Mouse (Mus musculus) neural tube, embryonic 14.5 days (tissue): ENCODE measurements around the gene Galntl6. TPM values are rescaled to one million over a fixed set of nuclear protein-coding genes. Genes with fewer than 3 reads are reported as not detected.
A peak's percentile ranks its signal among the peaks of the same experiment; 100 is the strongest.
"Not testable (repeated sequence)": the region's sequence is repeated elsewhere in the genome, so short reads cannot be mapped to it uniquely, and the experiment has no call there.

Experiments
- ATAC-seq: fragments of 200-750 bp; cut with Nextera tagmentation; 2 replicates; pipeline ENCODE4 v1.8.0; 2017; ENCODE audit warnings: low read depth, mild to moderate bottlenecking, moderate TSS enrichment, moderate library complexity
- H3K27ac ChIP-seq: fragments of 300-500 bp; sonication (generic); 2 replicates; pipeline ENCODE4 v1.5.1; 2014; ENCODE audit warnings: low read depth, mild to moderate bottlenecking, control low read depth, low read length, moderate library complexity, mixed read lengths
- H3K27me3 ChIP-seq: fragments of 300-500 bp; sonication (generic); 2 replicates; pipeline ENCODE4 v1.6.1; 2014; ENCODE audit warnings: low read length; ENCODE audit not compliant: control insufficient read depth, insufficient read depth
- H3K36me3 ChIP-seq: fragments of 300-500 bp; sonication (generic); 2 replicates; pipeline ENCODE4 v1.6.1; 2014; ENCODE audit warnings: low read length, mixed read lengths; ENCODE audit not compliant: control insufficient read depth, insufficient read depth
- H3K4me1 ChIP-seq: fragments of 300-500 bp; sonication (generic); 2 replicates; pipeline ENCODE4 v1.6.1; 2014; ENCODE audit warnings: low read length; ENCODE audit not compliant: control insufficient read depth, insufficient read depth
- H3K4me2 ChIP-seq: fragments of 300-500 bp; sonication (generic); 2 replicates; pipeline ENCODE4 v1.6.1; 2014; ENCODE audit warnings: mild to moderate bottlenecking, low read depth, low read length, control low read depth
- H3K4me3 ChIP-seq: fragments of 300-500 bp; sonication (generic); 2 replicates; pipeline ENCODE4 v1.5.1; 2014; ENCODE audit warnings: low read depth, low read length, control low read depth, mixed read lengths
- H3K9ac ChIP-seq: fragments of 300-500 bp; sonication (generic); replicated peaks from 2 replicates; pipeline ENCODE4 v1.6.1; 2014; ENCODE audit warnings: low read depth, mild to moderate bottlenecking, control low read depth, low read length, mixed read lengths
- H3K9me3 ChIP-seq: fragments of 300-500 bp; sonication (generic); 2 replicates; pipeline ENCODE4 v1.6.1; 2016; ENCODE audit warnings: low read length; ENCODE audit not compliant: control insufficient read depth
- WGBS: fragments of 180-500 bp; shearing (Covaris S2); extraction: QIAGEN DNeasy Blood & Tissue Kit; methylation state at CpG from one replicate; pipeline ENCODE4 v1.1.7; 2014; 5-methylcytosine and 5-hydroxymethylcytosine counted together
- polyA plus RNA-seq: library from polyadenylated mRNA; unstranded; fragments of >200 nt; fragmentation: Nextera tagmentation; extraction: Ambion mirVana; gene quantifications from 2 replicates; pipeline ENCODE4 v1.2.1, GENCODE M21; 2014

The Galntl6 gene
- polyA plus RNA-seq, 1 experiment from 2014 or later: 26.4 TPM

DNA sequence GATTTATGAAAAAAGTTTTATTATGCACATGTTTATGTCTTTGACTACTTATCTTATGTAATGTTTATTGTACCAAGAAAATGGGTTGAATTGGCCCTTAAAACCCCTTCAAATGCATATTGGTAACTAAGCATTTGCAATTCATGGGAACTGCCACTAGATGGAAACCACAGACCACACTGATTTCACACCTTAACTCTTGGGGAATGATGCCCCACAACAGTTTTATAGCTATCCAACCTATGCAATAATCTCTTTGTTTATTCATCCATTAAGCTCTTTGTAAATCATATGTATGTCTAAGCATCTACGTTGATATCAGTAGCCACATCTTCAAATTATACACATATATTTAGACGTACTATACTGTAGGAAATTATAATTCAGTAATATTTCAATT is 346.3 kb downstream of the Galntl6 start:
- Histone ChIP-seq H3K9ac (no peak overlapping the region), H3K27me3 (no peaks in the 10 kb centered on the region), H3K4me3 (no peak overlapping the region), H3K27ac (no peak overlapping the region), H3K9me3 (no peaks in the 10 kb centered on the region), H3K36me3 (no peaks in the 10 kb centered on the region), H3K4me1 (no peaks in the 10 kb centered on the region), H3K4me2 (no peak overlapping the region)
- 42% methylated on average over 2 of the region's 2 CpGs for WGBS
- ATAC-seq: peak; percentile 65

DNA sequence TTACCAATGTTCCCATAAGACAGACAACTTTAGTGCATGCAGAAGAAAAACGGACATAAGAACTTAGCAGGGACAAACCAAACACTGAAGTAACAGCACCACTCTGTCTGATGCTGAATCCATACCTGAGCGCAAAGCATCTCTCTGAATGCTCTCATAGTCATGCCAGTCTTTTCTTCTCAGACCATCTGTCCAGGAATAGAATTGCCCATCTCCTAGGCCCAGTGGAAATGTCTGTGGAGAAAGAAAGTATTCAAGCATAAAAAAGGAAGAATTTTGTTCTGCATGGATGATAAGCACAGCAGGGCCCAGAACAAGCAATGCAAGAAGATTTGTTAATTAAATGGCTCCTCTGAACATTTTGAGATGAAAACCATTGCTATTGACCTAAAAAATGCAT is 376.7 kb downstream of the Galntl6 start:
- Histone ChIP-seq H3K9ac (no peak overlapping the region), H3K27me3 (no peaks in the 10 kb centered on the region), H3K36me3 (no peaks in the 10 kb centered on the region), H3K27ac (no peak overlapping the region), H3K4me1 (no peaks in the 10 kb centered on the region), H3K4me3 (no peak overlapping the region), H3K4me2 (no peak overlapping the region), H3K9me3 (no peaks in the 10 kb centered on the region)
- 88% methylated on average over 2 of the region's 2 CpGs for WGBS
- no peak for ATAC-seq

DNA sequence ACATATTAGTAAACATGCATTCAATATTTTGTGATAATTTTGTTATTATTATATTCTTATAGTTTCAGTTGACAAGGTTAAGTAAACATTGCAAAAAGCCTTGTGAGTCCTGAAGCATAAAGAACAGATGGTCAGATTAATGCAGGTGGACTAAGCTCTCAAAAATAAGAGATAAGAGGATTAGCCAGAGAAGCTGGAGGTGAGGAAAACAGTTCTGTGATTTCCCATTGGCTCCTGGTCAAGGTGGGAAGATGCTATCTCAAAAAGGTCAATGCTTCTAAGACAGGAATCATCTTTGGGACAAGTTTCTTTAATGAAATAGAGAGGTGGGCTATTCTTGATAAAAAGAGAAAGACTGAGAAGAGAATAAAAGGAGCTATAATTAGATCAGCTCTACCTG is 377.8 kb downstream of the Galntl6 start:
- no peak for ATAC-seq
- no peak overlapping the region for H3K9ac ChIP-seq
- H3K27ac ChIP-seq: no peak overlapping the region
- H3K4me1 ChIP-seq: no peaks in the 10 kb centered on the region
- no peaks in the 10 kb centered on the region for H3K9me3 ChIP-seq
- H3K27me3 ChIP-seq: no peaks in the 10 kb centered on the region
- no peak overlapping the region for H3K4me2 ChIP-seq
- no peaks in the 10 kb centered on the region for H3K36me3 ChIP-seq
- no peak overlapping the region for H3K4me3 ChIP-seq

DNA sequence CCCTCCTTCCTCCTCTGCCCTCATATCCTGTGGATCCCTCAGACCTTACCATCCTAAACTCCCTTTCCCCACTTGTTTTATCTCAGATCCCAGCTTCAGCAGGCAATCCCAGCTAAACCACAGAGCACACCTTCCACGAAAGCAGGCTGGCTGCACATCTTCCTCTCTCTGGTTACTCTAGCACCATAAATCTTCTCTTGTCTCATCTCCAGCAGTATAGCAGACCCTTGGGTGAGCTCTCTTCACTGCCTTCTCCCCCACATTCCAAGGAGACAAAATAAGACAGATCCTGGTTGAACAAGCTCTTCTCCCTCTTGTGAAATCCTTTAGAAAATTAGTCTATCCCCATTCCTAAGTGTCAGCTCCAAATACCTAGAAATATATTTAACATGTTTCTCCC is 389.0 kb downstream of the Galntl6 start:
- H3K27me3 ChIP-seq: no peaks in the 10 kb centered on the region
- ATAC-seq: no peak

DNA sequence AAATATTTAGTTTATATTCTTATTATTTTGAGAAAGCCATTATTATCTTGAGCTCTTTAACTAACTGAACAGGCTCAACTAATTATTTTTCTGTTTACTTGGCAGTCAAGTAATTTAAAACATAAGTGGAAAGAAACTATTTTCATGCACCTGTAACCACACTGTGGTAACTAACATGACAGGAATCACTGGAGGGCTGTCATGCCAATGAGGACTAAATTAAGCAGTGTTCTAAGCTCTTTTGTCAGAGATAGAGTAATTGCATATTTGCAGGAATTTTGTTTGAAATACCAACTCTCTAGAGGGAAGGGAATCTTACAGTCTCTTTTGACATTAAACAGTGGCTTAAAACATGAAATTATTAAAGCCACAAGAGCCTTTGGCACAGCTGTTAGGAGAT is 390.5 kb downstream of the Galntl6 start:
- Histone ChIP-seq H3K9ac (no peak overlapping the region), H3K27ac (no peak overlapping the region), H3K4me1 (no peaks in the 10 kb centered on the region), H3K36me3 (no peaks in the 10 kb centered on the region), H3K27me3 (no peaks in the 10 kb centered on the region), H3K4me2 (no peak overlapping the region), H3K9me3 (no peaks in the 10 kb centered on the region), H3K4me3 (no peak overlapping the region)
- ATAC-seq: no peak

More for the DNA sequence above, 389.0 kb downstream of the Galntl6 start:
- no peak overlapping the region for H3K27ac ChIP-seq
- no peaks in the 10 kb centered on the region for H3K9me3 ChIP-seq
- 22% methylated on average over 1 of the region's 1 CpGs for WGBS
- no peaks in the 10 kb centered on the region for H3K4me1 ChIP-seq
- no peak overlapping the region for H3K4me3 ChIP-seq
- no peaks in the 10 kb centered on the region for H3K36me3 ChIP-seq
- H3K4me2 ChIP-seq: no peak overlapping the region
- no peak overlapping the region for H3K9ac ChIP-seq

DNA sequence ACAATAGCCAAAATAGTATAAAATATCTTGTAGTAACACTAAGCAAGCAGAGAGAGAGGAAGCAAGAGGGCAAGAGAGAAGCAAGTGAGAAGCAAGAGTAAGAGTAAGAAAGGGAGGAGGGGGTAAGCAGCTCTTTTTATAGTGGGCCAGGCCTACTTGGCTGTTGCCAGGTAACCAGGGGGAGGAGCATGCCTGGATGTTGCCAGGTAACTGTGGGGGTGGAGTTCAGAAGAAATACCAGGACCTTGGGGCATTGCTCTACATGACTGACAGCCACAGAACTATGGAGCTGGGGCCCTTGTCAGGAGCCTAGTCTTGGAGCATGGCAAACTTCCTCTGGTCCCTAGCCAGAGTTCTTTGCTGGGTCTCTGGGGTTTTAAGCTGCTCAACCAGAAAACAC is 401.9 kb downstream of the Galntl6 start:
- H3K4me3 ChIP-seq: no peak overlapping the region
- H3K9ac ChIP-seq: no peak overlapping the region
- no peak overlapping the region for H3K4me2 ChIP-seq
- ATAC-seq: no peak
- H3K4me1 ChIP-seq: no peaks in the 10 kb centered on the region
- no peaks in the 10 kb centered on the region for H3K9me3 ChIP-seq
- no peak overlapping the region for H3K27ac ChIP-seq
- no peaks in the 10 kb centered on the region for H3K27me3 ChIP-seq
- H3K36me3 ChIP-seq: no peaks in the 10 kb centered on the region

DNA sequence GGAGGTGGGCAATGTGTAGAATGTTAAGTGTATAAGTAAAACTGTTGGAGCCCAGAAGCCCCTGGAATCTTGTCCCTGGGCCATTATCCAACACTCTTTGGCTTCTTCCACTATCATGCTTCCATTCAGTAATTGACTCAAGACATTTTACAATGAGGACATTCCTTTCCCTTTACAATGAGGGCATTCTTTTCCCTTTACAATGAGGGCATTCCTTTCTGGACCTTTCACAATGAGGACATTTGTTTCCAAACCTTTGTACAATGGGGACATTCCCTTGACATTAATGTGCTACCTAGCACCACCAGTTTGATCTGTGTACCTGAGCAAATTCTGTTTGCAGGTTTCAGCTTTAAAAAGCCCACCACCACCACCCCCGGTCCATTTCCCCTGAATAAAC is 403.4 kb downstream of the Galntl6 start:
- no peaks in the 10 kb centered on the region for H3K36me3 ChIP-seq
- H3K4me3 ChIP-seq: no peak overlapping the region
- no peaks in the 10 kb centered on the region for H3K4me1 ChIP-seq
- H3K9me3 ChIP-seq: no peaks in the 10 kb centered on the region
- 54% methylated on average over 1 of the region's 1 CpGs for WGBS
- no peak overlapping the region for H3K27ac ChIP-seq
- no peaks in the 10 kb centered on the region for H3K27me3 ChIP-seq
- H3K4me2 ChIP-seq: no peak overlapping the region
- no peak for ATAC-seq
- no peak overlapping the region for H3K9ac ChIP-seq

DNA sequence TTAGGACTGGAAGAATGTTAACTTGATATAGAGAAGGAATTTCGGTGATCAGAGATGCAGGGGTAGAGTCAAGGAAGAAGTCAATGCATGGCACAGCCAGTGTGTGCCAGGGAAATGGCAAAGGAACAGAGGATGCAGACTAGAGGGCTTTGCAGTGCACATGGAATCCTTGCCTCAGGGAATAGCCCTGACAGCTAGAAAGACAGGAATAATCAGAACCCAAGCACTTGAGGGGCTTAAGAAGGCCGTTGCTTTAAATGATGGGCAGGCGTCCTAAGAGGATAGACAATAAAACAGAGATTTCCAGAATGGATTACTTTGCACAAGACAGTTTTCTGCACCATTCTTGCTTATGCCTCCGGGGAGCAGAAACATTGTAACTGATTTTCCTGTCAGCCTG is 425.3 kb downstream of the Galntl6 start:
- H3K27ac ChIP-seq: no peak overlapping the region
- no peak for ATAC-seq
- H3K9me3 ChIP-seq: no peaks in the 10 kb centered on the region
- no peak overlapping the region for H3K9ac ChIP-seq
- no peaks in the 10 kb centered on the region for H3K4me1 ChIP-seq
- H3K4me3 ChIP-seq: no peak overlapping the region
- H3K27me3 ChIP-seq: no peaks in the 10 kb centered on the region
- no peaks in the 10 kb centered on the region for H3K36me3 ChIP-seq
- H3K4me2 ChIP-seq: no peak overlapping the region
- WGBS: 75% methylated on average over 4 of the region's 4 CpGs

DNA sequence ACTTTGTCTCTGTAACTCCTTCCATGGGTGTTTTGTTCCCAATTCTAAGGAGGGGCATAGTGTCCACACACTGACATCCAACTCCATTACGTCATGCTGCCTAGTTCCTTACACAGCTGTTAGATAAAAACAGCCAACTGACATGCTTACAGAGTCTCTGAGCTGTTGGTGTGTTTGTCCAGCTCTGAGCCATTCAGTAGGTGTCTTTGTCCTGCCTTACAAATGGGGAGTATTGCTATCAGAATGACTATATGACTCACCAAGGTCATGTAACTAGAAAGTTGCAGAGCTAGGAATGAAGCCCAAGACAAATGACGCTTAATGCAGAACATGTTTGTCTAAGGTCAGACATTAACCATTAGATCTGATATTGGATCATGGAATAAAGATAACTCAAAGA is 449.1 kb downstream of the Galntl6 start:
- H3K4me2 ChIP-seq, ATAC-seq, H3K36me3 ChIP-seq, H3K4me3 ChIP-seq, H3K27me3 ChIP-seq, H3K9ac ChIP-seq, H3K27ac ChIP-seq, H3K4me1 ChIP-seq, H3K9me3 ChIP-seq: not testable (repeated sequence)
- WGBS: 93% methylated on average over 2 of the region's 2 CpGs

DNA sequence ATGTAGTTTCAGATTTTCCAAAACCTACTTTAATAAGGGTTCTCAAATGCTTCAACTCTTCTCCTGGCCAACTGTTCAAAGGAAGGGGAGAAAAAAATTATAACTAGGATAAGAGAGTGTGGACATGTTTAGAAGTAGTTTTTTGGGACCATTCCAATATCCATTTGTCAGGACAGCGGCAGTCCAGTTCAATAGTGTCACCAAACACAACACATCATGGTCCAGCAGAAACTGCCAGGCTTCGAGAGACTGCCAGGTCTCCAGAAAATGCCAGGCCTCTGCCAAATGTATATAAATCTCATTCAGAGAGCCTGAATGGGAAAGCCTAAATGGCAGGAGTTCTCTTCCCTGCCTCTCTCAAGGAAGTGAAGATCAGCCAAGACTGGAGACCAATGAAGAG is 469.7 kb downstream of the Galntl6 start:
- Histone ChIP-seq H3K4me2 (no peak overlapping the region), H3K4me3 (no peak overlapping the region), H3K36me3 (no peaks in the 10 kb centered on the region), H3K4me1 (no peaks in the 10 kb centered on the region), H3K27ac (no peak overlapping the region), H3K27me3 (no peaks in the 10 kb centered on the region), H3K9ac (no peak overlapping the region), H3K9me3 (no peaks in the 10 kb centered on the region)
- 74% methylated on average over 2 of the region's 2 CpGs for WGBS
- no peak for ATAC-seq
